Mouse (Mus musculus) hindbrain, embryonic 12.5 days (tissue): ENCODE data around the gene Sycp2. TPM values are rescaled to one million over a fixed set of nuclear protein-coding genes. Genes with fewer than 3 reads are reported as not detected.
"Not testable (repeated sequence)": the region's sequence is repeated elsewhere in the genome, so short reads cannot be mapped to it uniquely, and the experiment has no call there.

Experiments
- ATAC-seq: fragments of 200-750 bp; cut with Nextera tagmentation; 2 replicates; pipeline ENCODE4 v1.8.0; 2017; ENCODE audit warnings: moderate TSS enrichment; ENCODE audit not compliant: low FRiP score
- H3K27ac ChIP-seq: fragments of 300-500 bp; sonication (generic); 2 replicates; pipeline ENCODE4 v1.5.1; 2016; ENCODE audit warnings: mild to moderate bottlenecking
- H3K27me3 ChIP-seq: fragments of 300-500 bp; sonication (generic); 2 replicates; pipeline ENCODE4 v1.6.1; 2016; ENCODE audit warnings: mild to moderate bottlenecking
- H3K36me3 ChIP-seq: fragments of 300-500 bp; sonication (generic); 2 replicates; pipeline ENCODE4 v1.6.1; 2016; ENCODE audit warnings: mild to moderate bottlenecking
- H3K4me1 ChIP-seq: fragments of 300-500 bp; sonication (generic); 2 replicates; pipeline ENCODE4 v1.6.1; 2016
- H3K4me2 ChIP-seq: fragments of 300-500 bp; sonication (generic); replicated peaks from 2 replicates; pipeline ENCODE4 v1.6.1; 2016; ENCODE audit warnings: mild to moderate bottlenecking
- H3K4me3 ChIP-seq: fragments of 300-500 bp; sonication (generic); 2 replicates; pipeline ENCODE4 v1.5.1; 2016; ENCODE audit warnings: mild to moderate bottlenecking
- H3K9ac ChIP-seq: fragments of 300-500 bp; sonication (generic); 2 replicates; pipeline ENCODE4 v1.6.1; 2016; ENCODE audit warnings: mild to moderate bottlenecking, moderate library complexity
- H3K9me3 ChIP-seq: fragments of 300-500 bp; sonication (generic); replicated peaks from 2 replicates; pipeline ENCODE4 v1.6.1; 2016; ENCODE audit warnings: mild to moderate bottlenecking
- WGBS: fragments of 180-500 bp; shearing (Covaris S2); methylation state at CpG from one replicate; pipeline ENCODE4 v1.1.7; 2016; 5-methylcytosine and 5-hydroxymethylcytosine counted together
- polyA plus RNA-seq: library from polyadenylated mRNA; unstranded; fragments of >200 nt; fragmentation: Nextera tagmentation; extraction: Ambion mirVana; gene quantifications from 2 replicates; pipeline ENCODE4 v1.2.1, GENCODE M21; 2016

The Sycp2 gene
- polyA plus RNA-seq, 1 experiment from 2014 or later = 0.25 TPM

DNA sequence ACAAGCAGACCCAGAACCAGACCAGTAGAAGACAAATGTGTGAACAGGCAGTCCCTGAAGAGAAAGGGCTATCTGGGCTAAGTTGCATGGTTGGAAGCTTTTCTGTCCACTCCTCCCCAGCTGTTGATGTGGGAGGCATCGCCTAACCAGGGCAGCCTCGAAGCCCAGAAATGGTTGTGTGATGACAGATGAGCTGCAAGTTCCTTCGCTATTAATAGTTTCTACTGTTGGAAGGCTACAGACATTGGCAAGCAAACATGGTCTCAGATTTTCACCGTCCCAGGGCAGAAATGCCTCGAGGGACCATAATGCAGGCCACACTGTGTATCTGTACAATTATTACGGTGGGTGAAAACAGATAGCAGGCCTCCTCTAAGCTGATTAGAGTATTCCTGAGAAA, 5.1 kb upstream of the Sycp2 start:
- Histone ChIP-seq H3K9me3 (0 out of 2 replicates have a peak, but pooled peaks cover under 1% of the 10 kb centered on the region), H3K4me3 (no peak overlapping the region), H3K27ac (no peak overlapping the region), H3K4me1 (peaks cover 26% of the 10 kb centered on the region), H3K4me2 (no peak overlapping the region), H3K27me3 (peaks cover 21% of the 10 kb centered on the region), H3K36me3 (no peaks in the 10 kb centered on the region), H3K9ac (no peak overlapping the region)
- no peak for ATAC-seq
- 55% methylated on average over 6 of the region's 6 CpGs for WGBS

DNA sequence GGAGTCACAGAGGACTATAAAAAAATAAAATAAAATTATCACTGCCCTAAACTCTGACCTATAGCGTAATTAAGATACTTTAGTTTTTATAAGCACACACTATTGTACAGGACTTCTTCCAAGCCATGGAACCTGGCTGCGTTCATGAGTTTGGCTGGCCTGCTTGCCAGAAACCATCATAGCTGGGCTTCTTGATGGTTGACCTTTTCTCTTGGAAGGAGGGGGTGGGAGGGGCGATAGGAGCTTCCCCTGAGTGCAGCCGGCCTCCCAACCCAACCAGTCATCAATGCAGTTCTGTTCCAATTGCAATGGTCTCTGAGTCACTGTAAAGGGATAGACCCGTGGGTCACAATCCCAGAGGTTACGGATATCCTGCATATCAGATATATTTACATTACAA, 2.8 kb upstream of the Sycp2 start:
- Histone ChIP-seq H3K4me1 (peaks cover 18% of the 10 kb centered on the region), H3K4me2 (no peak overlapping the region), H3K27ac (no peak overlapping the region), H3K9me3 (0 out of 2 replicates have a peak, but pooled peaks cover 7% of the 10 kb centered on the region), H3K4me3 (no peak overlapping the region), H3K36me3 (no peaks in the 10 kb centered on the region), H3K27me3 (peaks cover 21% of the 10 kb centered on the region), H3K9ac (no peak overlapping the region)
- ATAC-seq = no peak
- WGBS = 87% methylated on average over 6 of the region's 6 CpGs

DNA sequence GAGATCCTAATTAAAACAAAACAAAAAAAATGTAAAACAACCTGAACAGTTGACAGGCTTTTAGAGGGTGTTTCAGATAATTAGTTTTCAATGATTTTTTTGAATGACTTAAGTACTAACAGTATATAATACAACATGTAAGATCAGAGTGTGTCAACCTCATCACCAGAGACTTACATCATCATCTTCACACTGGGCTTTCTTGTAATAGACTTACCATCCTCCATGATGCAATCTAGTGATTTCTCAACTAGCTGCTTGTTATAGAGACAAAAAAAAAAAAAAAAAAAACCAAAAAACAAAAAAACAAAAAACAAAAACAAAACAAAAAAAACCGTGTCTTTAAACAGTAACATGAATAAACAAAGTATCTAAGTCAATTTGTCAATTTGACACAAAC, 1.5 kb upstream of the Sycp2 start:
- peaks cover 10% of the 10 kb centered on the region for H3K4me1 ChIP-seq
- WGBS = 59% methylated on average over 1 of the region's 1 CpGs
- no peaks in the 10 kb centered on the region for H3K36me3 ChIP-seq
- H3K9ac ChIP-seq = no peak overlapping the region
- H3K9me3 ChIP-seq = 0 out of 2 replicates have a peak, but pooled peaks cover 7% of the 10 kb centered on the region
- ATAC-seq = no peak
- peaks cover 18% of the 10 kb centered on the region for H3K27me3 ChIP-seq
- H3K27ac ChIP-seq = no peak overlapping the region
- no peak overlapping the region for H3K4me3 ChIP-seq
- H3K4me2 ChIP-seq = no peak overlapping the region

- H3K27ac ChIP-seq = no peak overlapping the region
- H3K4me1 ChIP-seq = no peaks in the 10 kb centered on the region
- ATAC-seq = no peak
- no peaks in the 10 kb centered on the region for H3K27me3 ChIP-seq
- no peak overlapping the region for H3K4me3 ChIP-seq
- 83% methylated on average over 4 of the region's 4 CpGs for WGBS
- no peaks in the 10 kb centered on the region for H3K9me3 ChIP-seq
- no peak overlapping the region for H3K9ac ChIP-seq
- no peaks in the 10 kb centered on the region for H3K36me3 ChIP-seq
- no peak overlapping the region for H3K4me2 ChIP-seq
Measured at GRCm38 (mm10) chr2:178342597-178342996, 64.9 kb downstream of the Sycp2 start.

- H3K27me3 ChIP-seq, H3K9ac ChIP-seq, H3K9me3 ChIP-seq, H3K36me3 ChIP-seq, H3K4me2 ChIP-seq, H3K4me3 ChIP-seq, H3K27ac ChIP-seq, ATAC-seq, H3K4me1 ChIP-seq: not testable (repeated sequence)
Measured at GRCm38 (mm10) chr2:178342105-178342504, 65.4 kb downstream of the Sycp2 start.

DNA sequence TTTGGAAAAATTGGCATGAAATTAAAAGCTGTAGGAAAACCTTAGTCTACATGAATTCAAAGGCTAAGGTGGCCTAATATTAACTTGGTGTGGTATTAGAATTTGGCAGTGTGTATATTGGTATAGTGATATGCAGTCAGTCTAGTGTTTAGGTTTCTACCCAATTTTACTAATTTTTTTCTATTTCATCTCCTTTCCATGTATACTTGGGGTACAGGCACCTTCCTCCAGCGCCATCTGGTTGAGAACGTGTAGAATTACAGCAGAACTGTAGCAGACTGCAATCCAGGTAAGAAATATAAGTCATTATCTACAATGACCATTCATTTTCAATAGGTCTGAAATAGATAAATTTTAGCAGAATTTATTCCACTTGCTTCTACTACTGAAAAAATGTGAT, 68.4 kb downstream of the Sycp2 start:
- Histone ChIP-seq H3K4me2 (no peak overlapping the region), H3K27me3 (no peaks in the 10 kb centered on the region), H3K27ac (no peak overlapping the region), H3K9me3 (no peaks in the 10 kb centered on the region), H3K9ac (no peak overlapping the region), H3K4me3 (no peak overlapping the region), H3K36me3 (peaks cover 3% of the 10 kb centered on the region; the same call in 1 of the 2 replicates), H3K4me1 (no peaks in the 10 kb centered on the region)
- WGBS = 0% methylated on average over 2 of the region's 2 CpGs
- ATAC-seq = no peak

GRCm38 (mm10) chr2:178337878-178338277, 69.6 kb downstream of the Sycp2 start:
- Histone ChIP-seq H3K4me3 (no peak overlapping the region), H3K27me3 (no peaks in the 10 kb centered on the region), H3K9me3 (no peaks in the 10 kb centered on the region), H3K27ac (no peak overlapping the region), H3K4me1 (no peaks in the 10 kb centered on the region), H3K9ac (no peak overlapping the region), H3K4me2 (no peak overlapping the region), H3K36me3 (peaks cover 5% of the 10 kb centered on the region)
- 40% methylated on average over 1 of the region's 1 CpGs for WGBS
- ATAC-seq = no peak

DNA sequence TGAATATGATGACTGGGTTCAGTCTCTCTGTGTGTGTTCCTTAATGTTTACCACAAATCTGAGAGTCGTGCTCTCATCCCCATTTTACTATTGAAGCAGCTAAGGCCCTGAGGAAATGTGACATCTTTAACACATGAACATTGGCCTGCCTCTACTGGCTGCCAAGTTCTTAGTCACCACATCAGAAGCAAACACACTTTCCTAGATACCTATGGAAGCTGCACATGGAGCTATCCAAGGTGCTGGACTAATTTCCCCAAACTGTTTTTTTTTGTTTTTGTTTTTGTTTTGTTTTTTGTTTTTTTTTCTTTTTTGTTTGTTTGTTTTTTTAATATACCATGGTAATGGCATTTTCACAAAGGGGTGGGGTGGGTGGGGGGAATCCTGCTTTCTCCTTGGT, 77.5 kb downstream of the Sycp2 start:
- peaks cover 9% of the 10 kb centered on the region; the same call in 1 of the 2 replicates for H3K36me3 ChIP-seq
- H3K4me1 ChIP-seq = peaks cover 14% of the 10 kb centered on the region
- ATAC-seq = no peak
- no peak overlapping the region for H3K27ac ChIP-seq
- no peak overlapping the region for H3K4me2 ChIP-seq
- H3K27me3 ChIP-seq = no peaks in the 10 kb centered on the region
- no peak overlapping the region for H3K4me3 ChIP-seq
- H3K9ac ChIP-seq = no peak overlapping the region
- H3K9me3 ChIP-seq = no peaks in the 10 kb centered on the region
- WGBS = 67% methylated on average over 1 of the region's 1 CpGs

- H3K27ac ChIP-seq = no peak overlapping the region
- no peaks in the 10 kb centered on the region for H3K9me3 ChIP-seq
- H3K4me2 ChIP-seq = no peak overlapping the region
- WGBS = 89% methylated on average over 5 of the region's 5 CpGs
- H3K9ac ChIP-seq = no peak overlapping the region
- H3K36me3 ChIP-seq = peaks cover 9% of the 10 kb centered on the region; the same call in 1 of the 2 replicates
- H3K4me3 ChIP-seq = no peak overlapping the region
- ATAC-seq = no peak
- H3K27me3 ChIP-seq = no peaks in the 10 kb centered on the region
- H3K4me1 ChIP-seq = peaks cover 14% of the 10 kb centered on the region
Measured at GRCm38 (mm10) chr2:178329551-178329950, 77.9 kb downstream of the Sycp2 start.

DNA sequence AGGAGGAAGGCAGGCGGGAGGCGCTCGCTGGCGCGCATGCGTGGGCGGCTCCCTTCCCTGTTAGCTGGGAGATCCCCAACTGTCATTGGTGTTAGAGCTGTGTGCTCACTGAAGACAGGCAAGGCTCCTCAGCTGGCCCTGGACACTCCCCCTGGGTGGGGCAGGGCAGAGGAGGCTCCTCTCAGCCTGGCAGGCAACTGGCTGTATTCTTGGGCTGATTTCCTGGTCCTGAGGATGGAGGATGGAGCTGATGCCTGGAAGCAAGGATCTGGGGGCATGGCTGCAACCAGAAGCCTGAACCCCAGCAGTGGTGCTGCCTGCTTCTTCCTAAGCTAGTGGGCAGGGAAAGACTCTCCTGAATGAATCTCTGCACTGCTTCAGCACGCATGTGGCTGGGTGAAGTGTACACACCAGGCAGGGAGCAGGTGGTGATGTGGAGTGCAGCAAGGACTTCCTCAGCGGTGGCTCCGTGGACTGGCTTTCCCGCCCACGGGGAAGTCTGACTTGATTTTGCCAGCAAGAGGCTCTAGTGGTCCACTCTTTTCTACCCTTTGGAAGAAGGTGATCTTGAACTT, 79.9 kb downstream of the Sycp2 start:
- Histone ChIP-seq H3K36me3 (0 out of 2 replicates have a peak, but pooled peaks cover 4% of the 10 kb centered on the region), H3K4me1 (peaks cover 14% of the 10 kb centered on the region), H3K4me3 (0 out of 2 replicates have a peak overlapping the region, but pooled peaks have one; percentile 3), H3K27ac (peak overlapping the region; percentile 78), H3K4me2 (peak overlapping the region; percentile 32), H3K9me3 (no peaks in the 10 kb centered on the region), H3K9ac (peak overlapping the region; percentile 44), H3K27me3 (no peaks in the 10 kb centered on the region)
- WGBS = 11% methylated on average over 12 of the region's 12 CpGs
- ATAC-seq = peak; percentile 97

GRCm38 (mm10) chr2:178326750-178327465, 80.6 kb downstream of the Sycp2 start:
- Histone ChIP-seq H3K27me3 (no peaks in the 10 kb centered on the region), H3K36me3 (no peaks in the 10 kb centered on the region), H3K27ac (peak overlapping the region; percentile 78), H3K9ac (no peak overlapping the region; the same call in 1 of the 2 replicates), H3K4me3 (0 out of 2 replicates have a peak overlapping the region, but pooled peaks have one; percentile 3), H3K9me3 (no peaks in the 10 kb centered on the region), H3K4me2 (peak overlapping the region; percentile 32), H3K4me1 (peaks cover 14% of the 10 kb centered on the region)
- peak; percentile 18; the same call in 1 of the 2 replicates for ATAC-seq
- 35% methylated on average over 5 of the region's 5 CpGs for WGBS

DNA sequence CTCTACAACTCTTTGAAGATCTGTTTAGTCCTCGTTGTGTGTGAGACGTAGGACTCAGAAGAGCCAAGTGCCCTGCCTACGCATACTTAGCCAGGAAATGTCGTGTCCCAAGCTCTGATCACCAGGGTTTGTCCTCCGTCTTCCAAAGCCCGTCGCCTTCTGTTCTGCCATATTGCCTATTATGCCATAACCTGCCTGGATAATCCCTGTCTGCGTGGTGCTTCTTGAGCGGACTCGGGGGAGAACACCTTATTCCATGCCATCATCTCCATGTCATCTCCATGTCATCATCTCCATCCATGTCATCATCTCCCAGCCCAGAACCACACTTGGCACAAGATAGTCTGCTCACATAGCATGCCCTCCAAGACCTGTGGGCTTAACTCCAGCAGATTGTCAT, 81.4 kb downstream of the Sycp2 start:
- H3K4me1 ChIP-seq = peaks cover 14% of the 10 kb centered on the region
- ATAC-seq = no peak
- no peaks in the 10 kb centered on the region for H3K36me3 ChIP-seq
- H3K4me2 ChIP-seq = no peak overlapping the region
- H3K9me3 ChIP-seq = no peaks in the 10 kb centered on the region
- H3K27me3 ChIP-seq = no peaks in the 10 kb centered on the region
- H3K27ac ChIP-seq = no peak overlapping the region
- H3K4me3 ChIP-seq = no peak overlapping the region
- 94% methylated on average over 10 of the region's 10 CpGs for WGBS
- no peak overlapping the region for H3K9ac ChIP-seq

GRCm38 (mm10) chr2:178324818-178325217, 82.7 kb downstream of the Sycp2 start:
- Histone ChIP-seq H3K4me3 (no peak overlapping the region), H3K9ac (no peak overlapping the region), H3K27me3 (no peaks in the 10 kb centered on the region), H3K4me2 (no peak overlapping the region), H3K9me3 (no peaks in the 10 kb centered on the region), H3K36me3 (no peaks in the 10 kb centered on the region), H3K27ac (no peak overlapping the region), H3K4me1 (peaks cover 14% of the 10 kb centered on the region)
- ATAC-seq = no peak
- WGBS = 86% methylated on average over 4 of the region's 4 CpGs
